Mouse (Mus musculus) kidney, postnatal 4 days (tissue): ENCODE measurements around the gene Fbxl21.

ENCODE experiments used
- DNase-seq, 2 experiments: peaks; one replicate each; pipeline ENCODE4 v3.0.0; 2021; ENCODE audit warnings: mixed read lengths in 2 of 2

The Fbxl21 gene

DNA sequence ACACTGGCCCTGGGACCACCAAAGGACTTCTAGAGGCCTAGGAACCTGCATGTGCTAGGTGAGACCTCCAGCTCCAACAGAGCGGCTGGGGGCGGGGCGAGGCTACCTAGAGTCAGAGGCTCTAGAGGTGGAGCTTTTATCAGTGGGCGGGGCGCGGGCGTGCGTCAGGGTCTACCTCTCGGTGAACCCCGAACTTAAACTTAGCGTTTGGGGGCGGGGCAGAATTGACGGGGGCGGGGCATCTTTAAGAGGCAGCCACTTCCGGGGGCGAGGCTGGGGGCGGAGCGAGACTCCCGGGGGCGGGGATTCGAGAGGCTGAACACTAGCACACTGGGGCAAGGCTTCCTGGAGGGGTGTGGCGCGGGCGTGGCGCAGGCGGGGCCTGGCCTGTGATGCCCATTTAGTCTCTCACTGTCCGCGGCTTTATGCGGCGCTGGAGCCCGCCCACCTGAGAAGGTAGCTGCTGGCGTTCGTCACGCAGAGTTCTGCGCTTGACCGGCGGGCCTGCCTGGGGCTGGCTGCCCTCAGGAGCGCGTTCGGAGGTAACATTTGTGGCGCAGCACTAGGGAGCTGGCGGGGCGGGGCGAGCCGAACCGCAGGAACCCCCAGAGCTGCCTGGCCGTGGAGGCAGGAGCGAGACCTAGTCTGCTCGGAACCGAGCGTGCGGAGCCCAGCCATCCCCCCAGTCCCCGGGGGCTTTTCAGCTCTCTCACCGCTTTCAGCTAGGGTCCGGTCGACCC, at the start of gene Fbxl21:
TSS of gene Fbxl21 (plus strand) at position 392 of the 740 bp plus-strand sequence.
- peak; percentile 98 for DNase-seq

DNA sequence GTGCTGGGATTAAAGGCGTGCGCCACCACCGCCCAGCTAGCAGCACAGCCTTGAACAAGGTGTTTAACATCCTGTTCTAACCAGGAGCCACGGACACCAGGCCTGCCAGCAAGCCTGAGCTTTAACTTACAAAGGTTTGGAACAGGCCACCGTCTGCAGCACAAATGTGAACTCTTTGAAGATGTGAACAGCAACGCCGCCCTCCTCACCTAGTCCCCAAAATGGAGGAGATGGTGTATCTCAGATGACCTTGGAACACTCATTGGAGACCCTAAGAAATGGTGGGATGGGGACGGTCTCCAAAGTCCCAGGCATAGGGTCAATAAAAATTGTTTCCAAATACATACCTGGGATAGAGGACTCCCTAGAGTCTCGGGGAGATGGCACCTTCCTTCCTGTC, 49.6 kb upstream of the Fbxl21 start:
- no peak for DNase-seq

DNA sequence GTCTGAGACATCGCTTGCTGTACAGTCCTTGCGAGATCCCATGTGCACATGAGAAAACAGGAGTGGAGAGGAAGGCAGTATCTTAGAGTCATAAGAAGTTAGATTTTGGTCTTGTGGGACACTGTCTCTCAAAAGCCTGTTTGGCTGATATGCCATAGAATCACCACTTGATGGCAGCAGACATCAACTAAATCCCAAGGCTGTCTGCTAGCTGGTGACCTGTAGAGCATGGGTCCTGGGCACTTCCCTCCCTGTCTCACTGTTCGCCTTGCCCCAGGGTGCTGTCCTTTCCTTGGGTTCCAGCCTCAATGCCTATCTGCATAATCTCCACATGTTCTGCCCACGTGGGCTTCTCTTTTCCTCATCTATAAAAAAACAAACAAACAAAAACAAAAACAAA, 46.9 kb upstream of the Fbxl21 start:
- DNase-seq = peak; percentile 56 to 63

DNA sequence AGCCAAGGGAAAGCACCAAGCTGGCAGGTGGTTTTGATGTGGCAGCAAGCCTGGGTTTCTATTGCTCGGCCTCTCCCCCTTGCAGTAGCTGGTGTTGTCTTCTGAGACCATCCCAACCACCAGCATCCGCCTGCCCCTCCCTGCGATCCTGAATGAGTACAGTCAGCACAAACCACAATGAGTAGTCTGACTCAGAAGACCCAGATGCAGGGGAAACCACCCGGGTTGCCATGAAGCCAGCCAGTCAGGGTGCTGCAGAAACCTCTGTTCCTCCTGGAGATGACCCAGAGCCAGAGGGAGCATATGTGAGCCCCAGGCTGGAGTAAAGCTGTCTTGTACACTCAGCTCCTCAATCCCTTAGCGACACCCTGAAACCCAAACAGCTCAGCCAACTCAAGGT, 45.5 kb upstream of the Fbxl21 start:
- DNase-seq = no peak

DNA sequence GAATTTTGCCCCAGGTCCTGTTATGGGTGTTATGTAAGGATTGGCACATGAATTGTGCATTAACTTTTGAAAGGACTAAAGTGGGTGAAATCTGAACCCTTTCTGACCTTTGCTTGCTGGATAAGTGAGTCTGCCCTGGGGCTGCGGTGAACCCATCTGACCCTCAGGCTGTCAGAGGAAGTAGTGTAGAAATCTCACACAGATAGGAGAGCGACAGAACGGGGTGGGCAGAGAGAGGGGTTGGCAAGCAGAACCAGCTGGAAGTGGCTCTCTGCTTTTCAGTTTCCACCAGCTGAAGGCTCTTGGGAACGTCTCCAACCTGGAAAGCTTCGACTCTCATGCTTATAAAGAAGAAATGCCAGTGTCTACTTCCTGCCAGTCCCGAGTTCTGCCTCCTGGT, 45.0 kb upstream of the Fbxl21 start:
- DNase-seq = no peak

DNA sequence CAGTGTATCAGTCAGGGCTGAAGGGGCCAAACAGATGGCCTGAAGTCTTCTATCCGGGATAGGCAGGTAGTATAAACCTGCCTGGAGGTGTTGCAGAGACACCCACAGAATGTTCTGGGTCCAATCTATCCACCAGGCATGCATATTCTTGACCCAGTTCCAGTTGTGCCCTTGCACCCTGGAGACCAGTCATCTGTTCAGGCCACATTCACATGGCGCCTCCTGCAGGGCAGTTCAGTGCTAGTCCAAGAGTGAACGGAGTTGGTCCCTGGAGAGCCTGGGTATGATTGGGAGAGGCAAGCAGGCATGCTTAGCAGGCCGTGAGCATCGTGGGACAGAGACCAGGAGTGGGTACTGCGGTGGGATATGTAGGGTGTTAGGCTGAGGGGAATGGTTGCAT, 44.2 kb upstream of the Fbxl21 start:
- peak in 1 of 2 experiments; percentile 29 for DNase-seq

DNA sequence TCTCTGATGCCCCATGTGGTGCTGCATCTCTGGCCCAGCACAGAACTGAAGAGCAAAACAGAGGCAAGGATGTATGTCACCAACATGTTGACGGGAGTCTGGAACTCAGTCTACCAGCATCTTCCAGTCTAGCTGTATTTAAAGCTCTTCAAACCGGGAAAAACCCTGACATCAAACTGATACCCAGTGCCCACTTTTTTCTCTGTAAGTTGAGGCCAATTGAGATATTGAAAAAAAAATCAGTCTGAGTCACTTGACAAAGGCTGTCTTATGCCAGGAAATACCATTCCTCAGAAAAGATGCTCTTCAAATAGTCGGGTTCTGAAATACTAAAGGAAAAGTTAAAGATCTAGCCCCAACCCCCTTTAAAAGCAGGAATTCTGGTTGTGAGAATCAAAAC, 40.1 kb upstream of the Fbxl21 start, which contains the start of gene Il9:
TSS of gene Il9 (minus strand) at position 101 of the 400 bp plus-strand sequence.
- DNase-seq = no peak

DNA sequence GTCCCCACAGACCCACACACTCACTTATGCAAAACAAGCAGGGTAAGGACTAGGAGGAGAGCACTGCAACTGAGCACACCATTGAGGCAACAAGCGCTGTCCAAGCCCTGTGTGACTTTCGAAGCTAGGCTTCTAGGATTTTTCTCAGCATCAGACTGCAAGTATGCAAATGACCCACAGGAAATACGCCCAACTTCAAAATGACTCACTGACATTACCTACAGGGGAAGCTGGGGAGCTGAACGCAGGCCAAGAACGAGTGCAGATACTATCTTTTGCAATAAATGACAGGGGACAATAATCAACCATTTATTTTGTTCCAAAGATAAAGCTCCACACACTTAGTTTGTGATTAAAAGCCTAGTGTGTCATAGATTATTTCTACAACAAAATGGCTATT, 34.3 kb upstream of the Fbxl21 start:
- DNase-seq = no peak

DNA sequence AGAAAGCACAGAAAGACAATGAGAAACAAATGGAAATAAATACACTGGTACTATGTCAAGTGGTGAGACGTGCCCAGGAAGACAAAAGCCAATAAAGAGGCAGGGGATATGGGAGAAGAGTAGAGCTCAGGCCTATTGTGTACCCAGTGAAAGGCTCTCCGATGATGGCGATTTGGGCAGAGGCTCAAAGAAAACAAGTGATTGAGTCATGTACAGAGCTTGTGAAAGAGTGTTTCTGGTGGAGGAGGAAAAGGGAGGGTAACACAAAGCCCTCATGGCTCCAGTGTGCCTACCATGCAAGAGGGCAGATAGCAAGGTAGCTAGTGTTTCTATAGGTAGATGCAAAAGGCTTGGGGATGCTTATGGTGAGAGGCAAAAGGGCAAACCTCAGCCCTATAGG, 27.8 kb upstream of the Fbxl21 start:
- no peak for DNase-seq

DNA sequence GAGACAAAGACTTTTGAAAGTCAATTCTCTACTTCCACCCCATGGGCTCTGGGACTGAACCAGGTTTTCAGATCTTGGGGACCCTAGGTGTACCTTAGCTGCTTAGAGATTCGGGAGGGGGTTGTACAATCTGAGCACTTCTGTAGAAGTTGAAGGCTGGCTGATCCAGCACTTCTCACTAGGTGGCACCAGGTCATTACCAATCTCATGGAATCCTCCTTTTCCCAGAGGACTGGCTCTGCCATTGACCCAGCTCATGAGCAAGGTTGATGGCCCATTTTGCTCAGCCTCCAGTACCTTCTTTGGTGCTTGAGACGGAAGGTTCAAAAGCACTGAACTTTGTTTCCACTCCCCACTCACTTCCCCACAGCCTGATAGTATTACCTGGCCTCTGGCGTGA, 22.1 kb upstream of the Fbxl21 start:
- DNase-seq = peak; percentile 17 to 27

DNA sequence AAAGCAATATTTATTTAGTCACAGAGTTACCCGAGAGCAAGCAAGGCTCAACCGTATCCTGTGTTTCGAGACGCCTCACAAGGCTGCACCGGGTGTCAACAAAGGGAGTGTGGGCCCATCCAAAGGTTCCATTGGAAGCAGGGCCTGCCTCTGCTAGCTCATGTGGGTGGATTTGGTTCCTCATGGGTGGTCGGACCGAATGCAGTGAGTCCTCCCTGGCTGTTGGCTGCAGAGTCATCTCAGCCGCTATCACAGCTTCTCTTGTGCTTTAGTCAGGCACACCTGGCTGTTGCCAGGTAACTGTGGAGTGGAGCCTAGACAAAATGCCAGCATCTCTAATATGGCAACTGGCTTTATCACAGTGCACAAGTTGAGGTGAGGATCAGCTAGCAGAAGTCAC, 21.6 kb upstream of the Fbxl21 start:
- DNase-seq = no peak

DNA sequence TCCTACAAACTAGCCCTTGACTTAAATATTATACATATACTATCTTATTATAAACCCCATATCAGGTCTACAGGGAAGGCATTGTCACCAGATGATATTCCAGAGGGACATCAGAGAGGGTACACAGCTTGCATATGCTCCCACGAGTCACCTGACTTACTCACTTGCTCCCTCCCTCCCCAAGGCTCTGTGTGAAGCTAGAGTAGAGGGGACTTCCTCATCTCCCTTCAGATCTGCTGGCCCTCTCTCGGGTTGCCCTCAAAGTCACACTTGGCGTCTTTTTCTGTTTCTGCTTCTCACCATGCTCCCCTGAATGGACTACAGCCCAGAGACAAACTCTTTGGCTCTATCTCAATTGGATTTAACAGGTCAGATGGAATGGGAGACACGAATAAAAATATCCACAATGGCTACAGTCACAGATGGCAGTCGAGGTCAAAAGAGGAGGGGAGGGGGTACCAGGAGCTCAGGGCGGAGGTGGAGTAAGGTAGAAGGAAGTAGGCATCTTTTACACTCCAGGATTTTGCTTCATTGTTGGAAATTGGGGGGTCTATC, 20.3 kb upstream of the Fbxl21 start:
- DNase-seq = no peak

DNA sequence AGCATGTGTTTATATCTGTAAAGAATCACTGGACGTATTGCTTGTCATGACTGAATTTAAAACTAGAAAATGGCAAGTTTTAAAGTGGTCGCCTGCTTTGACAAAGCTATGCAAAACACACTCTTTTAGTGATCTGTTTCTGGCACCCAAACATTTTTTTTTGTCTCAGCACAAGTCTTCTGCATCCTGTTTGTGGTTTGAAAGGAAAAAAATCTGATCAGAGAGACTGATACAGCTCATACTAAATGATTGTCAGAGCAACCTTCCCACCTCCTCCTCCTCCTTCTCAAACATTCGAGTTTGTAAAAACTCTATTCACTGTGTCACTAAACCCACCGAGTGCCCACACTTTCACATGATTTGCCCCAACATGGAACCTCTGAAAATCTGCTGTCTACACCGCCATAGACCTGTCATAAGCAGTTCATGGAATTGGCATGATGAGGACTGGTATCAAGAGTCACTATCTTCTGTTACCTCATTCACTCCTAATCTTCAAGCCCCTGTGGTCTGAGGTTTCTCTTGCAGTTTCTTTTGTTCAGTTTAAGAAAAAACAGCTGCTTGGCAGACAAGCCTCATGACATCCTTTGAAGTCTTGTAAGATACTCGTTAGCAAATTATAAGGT, 15.3 kb upstream of the Fbxl21 start:
- no peak for DNase-seq

DNA sequence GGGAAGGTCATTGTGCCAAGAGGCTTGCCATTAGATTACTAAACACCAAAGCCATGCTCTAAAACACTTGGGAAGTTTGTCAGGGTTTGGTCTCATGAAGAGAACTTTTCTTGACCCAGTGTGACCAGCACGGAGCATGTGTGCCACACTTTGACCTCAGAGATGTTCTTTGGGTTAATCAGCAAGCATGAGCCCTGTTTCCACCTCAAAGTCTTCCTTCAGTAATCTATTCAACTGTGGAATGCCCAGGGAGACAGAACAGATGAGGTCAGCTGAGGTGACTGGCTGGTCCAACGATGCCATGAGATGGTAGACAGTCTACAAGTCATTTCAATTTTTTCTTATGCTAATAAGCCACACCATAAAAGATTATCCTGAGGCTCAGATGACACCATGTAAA, 12.5 kb upstream of the Fbxl21 start:
- DNase-seq = no peak

DNA sequence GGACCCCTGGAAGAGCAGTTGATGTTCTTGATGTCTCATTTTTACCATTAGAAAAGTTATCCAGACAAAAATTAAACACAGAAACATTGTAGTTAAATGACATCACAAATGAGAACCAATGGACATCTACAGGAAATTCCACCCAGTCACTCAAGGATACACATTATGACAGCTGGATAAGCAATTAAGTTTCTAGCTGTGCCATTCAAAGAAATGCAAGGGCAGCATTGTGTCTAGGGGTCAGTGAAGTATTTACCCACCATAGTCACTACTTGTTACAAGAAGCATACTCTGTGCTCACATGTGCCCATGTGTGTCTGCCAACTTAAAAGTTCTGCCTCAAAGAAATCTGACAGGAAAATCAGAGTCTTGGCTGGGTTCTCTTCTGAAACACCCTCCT, 8.7 kb upstream of the Fbxl21 start:
- no peak for DNase-seq

DNA sequence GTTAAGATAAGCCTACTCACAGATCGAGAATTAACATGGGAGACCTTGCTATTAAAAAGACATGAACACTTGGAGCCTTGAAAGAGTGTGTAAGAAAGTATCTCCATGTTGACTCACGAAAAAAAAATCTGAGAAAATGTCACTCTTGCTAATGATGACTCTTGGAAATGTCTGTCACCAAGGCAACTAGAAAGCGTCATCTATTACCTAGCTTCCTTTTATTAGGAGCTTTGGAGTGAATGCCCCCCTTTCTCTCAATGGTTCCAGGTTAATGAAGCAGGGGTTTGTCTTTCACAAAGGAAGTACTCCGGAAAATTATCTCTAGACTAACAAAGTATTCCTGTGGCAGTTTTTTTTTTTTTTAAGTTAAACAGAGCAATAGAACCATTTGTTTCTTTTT, 6.0 kb upstream of the Fbxl21 start:
- no peak for DNase-seq

DNA sequence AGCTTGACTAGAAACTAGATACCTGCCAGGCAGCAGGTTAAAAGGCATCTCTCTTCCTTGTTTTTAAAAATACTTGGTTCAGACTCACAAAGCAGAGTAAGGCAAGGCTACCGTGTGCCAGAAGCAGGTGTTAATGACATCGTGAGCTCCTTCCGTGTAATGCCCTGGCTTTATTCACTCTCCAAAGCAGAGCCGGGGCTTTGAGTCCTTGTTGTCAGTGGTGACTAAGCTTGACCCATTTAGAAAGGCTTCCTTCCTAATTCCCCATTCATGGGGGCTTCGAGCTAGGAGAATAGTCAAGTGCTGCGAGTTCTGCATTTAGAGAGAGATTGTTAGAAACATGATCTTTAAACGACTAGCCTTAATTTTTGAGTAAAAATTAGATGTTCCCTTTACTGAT, 5.5 kb upstream of the Fbxl21 start:
- no peak for DNase-seq

DNA sequence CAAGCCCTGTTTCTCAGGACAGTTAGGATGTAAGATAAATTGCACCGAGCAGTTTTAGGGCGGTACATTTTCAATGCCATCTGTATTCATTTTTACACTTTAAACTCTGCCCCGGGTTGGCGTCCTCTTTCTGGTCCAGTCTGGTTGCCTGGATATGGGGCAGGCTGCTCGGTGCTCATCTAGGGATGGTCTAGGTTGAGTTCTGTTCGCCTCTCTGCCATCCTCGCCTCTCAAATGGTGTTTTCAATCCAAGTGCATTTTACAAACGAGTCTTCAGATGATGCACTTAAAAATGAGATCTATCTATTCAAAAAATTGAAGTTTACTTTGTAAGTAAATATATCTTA, 522 bp downstream of the Fbxl21 start:
- no peak for DNase-seq

DNA sequence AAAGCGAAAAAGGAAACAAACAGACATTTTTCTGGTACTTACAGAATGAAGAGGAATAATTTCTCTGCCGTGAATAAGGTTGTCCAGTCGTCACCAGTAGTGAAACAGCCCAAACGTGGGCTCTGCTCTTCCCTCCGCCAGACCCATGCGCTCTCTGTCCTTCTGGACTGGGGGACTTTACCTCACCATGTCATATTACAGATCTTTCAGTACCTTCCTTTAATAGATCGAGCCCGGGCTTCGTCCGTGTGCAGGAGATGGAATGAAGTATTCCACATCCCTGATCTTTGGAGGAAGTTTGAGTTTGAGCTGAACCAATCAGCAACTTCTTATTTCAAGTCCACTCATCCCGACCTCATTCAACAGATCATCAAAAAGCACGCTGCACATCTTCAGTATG, 4.6 kb downstream of the Fbxl21 start:
- no peak for DNase-seq

DNA sequence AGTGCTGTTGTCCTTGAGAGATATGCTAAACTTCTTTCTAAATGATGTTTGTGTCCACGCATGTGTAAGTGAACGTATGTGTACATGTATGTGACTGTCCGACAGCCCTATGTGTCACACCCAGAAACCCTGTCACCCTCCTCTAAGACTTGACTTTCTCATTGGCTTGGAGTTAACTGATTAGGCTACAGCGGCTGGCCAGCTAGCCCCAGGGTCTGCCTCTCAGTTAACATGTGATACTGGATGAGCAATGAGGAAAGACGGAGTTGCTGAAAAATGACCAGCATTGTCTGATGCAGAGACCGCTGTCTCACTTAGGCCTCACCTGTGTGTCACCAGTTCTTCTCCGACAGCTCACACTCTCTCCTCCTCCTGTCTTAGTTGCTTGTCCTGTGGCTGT, 5.6 kb downstream of the Fbxl21 start:
- DNase-seq = no peak

DNA sequence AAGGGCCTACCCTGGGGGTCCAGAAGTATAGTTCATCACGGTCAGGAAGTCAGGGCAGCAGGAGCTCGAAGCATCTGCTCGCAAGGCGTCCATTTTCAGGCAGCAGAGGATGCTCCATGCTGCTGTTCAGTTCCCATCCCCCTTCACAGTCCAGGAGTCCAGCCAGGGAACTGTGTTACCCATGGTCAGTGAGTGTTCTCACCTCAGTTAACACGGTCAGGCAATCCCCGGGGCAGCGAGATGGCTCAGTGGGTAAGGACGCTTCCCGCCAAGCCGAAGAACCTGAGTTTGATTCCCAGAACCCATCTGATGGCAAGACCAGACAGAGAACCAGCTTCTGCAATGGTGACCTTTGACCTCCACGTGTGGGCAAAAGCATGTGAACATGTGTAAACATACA, 6.0 kb downstream of the Fbxl21 start:
- no peak for DNase-seq

DNA sequence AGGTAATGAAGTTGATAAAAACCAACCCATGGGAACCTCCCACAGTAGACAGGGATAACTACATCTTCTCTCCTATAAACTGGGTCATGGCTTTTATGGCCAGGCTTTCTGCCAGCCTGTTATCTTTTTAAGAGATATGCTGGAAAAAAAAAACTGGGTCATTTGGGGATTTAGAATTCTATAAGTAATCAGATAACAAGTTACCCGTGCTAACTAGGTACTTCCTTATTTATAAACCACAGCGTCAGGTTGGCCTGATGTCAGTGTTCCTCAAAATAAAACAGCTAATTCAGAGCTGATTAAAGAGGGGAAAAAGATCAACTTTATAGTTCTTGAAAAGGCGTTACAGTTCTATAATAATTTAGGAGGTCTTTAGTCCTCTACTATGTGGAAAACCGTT, 6.8 kb downstream of the Fbxl21 start:
- no peak for DNase-seq

DNA sequence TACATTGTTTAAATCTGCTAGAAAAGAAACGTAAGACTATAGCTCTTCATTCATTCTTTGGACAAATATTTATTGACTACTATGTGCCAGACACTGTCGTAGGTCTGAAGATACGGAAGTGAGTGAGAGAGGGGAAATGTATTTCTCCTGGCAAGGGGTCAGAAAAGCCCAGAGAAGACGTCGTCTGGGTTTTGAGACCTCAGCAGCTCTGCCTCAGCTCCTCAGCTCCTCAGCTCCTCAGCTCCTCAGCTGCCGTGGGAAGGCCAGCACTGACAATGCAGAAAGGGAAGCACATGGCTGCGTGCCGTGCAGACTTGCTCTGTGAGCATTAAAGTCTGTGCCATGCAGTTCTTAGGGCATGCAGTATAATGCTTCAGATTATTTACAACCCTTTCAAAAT, 7.4 kb downstream of the Fbxl21 start:
- DNase-seq = no peak

DNA sequence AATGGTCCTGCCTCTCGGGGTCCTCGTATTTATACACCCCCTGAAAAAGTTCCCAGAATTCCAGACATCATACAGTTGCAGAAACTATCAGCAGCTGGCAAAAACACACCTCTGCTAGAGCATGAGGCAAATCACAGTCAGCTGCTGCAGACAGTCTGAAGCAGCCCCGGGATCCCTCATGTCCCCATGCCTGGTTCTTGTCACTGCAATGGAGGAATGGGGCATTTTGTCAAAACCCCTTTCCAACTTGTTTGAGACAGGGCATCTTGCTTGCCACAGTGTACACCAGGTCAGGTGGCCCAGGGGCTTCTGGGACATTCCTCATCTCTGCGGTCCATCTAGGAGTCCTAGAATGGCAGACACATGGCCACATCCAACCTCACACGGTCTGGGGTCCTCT, 12.7 kb downstream of the Fbxl21 start:
- no peak for DNase-seq

DNA sequence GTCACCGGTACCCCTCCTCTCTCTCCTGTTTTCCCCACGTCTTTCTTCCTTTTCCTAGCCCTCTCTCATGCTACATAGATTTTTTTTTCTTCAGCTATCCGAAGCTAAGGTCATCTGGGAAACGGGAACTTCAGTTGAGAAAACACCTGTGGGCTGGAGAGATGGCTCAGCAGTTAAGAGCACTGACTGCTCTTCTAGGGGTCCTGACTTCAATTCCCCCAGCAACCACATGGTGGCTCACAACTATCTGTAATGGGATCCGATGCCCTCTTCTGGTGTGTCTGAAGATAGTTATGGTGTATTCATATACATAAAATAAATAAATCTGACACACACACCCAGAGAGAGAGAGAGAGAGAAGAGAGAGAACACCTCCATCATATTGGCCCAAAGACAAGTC, 13.3 kb downstream of the Fbxl21 start:
- DNase-seq = peak in 1 of 2 experiments; percentile 28
